Mouse (Mus musculus): Measurements from ENCODE around the gene 1810009A15Rik.

GRCm38 (mm10) chr19:8841012-8841411 is 47.6 kb upstream of the 1810009A15Rik start:
- TF ChIP-seq ZNF384 (IDR thresholded peaks at IDR 0.05; ENCODE audit: low read depth, low read length) (no peak), CHD2 (IDR thresholded peaks at IDR 0.05; ENCODE audit: low read depth, low read length) (no peak)

Measured in ES-E14 (cell line).